9 mouse cellular contexts compared by ENCODE assay signal in genomic region chr8:72160007-72160406, GRCm38 (mm10). TPM values are rescaled to one million over a fixed set of nuclear protein-coding genes. Genes with fewer than 3 reads are reported as not detected.
DNase-seq lines count a peak whose midpoint lies in the region; ATAC-seq lines count a peak whose summit lies in the region.
"Had no signal": no experiment of that assay in that cellular context is flagged by ENCODE, and none has a peak within 500 bp of the region (broad histone marks: within the 10 kb centered on the region; RNA-seq: fewer than 3 reads in every experiment).

No protein-coding gene starts in this region.

- peak overlapping the region; percentile 55 for H3K9ac ChIP-seq in liver, embryonic 15.5 days

- 78% methylated on average over 3 of the region's 3 CpGs for WGBS in forebrain, embryonic 10.5 days
- 28% methylated on average over 3 of the region's 3 CpGs for WGBS in liver, embryonic 15.5 days (ENCODE audit: insufficient replicate concordance)

- DNase-seq in embryo, embryonic 10.5 days (ENCODE audit: low spot score): peak; percentile 4
- no peak for DNase-seq in embryo, embryonic 11 days
- DNase-seq in 3134 (ENCODE audit: extremely low read depth, insufficient read length, low spot score): peak; percentile 28
- no peak for DNase-seq in forebrain, embryonic 10.5 days (ENCODE audit: extremely low spot score, low spot score)
- no peak for DNase-seq in frontal cortex, postnatal 14 days (ENCODE audit: low spot score in 2 of 2)
- no peak for DNase-seq in spleen, postnatal 36 days (ENCODE audit: low spot score in 2 of 2)
- DNase-seq in urinary bladder, postnatal 36 days (ENCODE audit: low spot score in 2 of 2): no peak

- no peak for ATAC-seq in liver, embryonic 15.5 days (ENCODE audit: insufficient read depth)

- no peaks in the 10 kb centered on the region for H3K27me3 ChIP-seq in forebrain, embryonic 10.5 days (ENCODE audit: poor library complexity, severe bottlenecking)
- no peaks in the 10 kb centered on the region for H3K27me3 ChIP-seq in liver, embryonic 15.5 days
- H3K27me3 ChIP-seq: Patski had no signal

- H3K4me3 ChIP-seq in forebrain, embryonic 10.5 days: peak overlapping the region; percentile 98
- H3K4me3 ChIP-seq in liver, embryonic 15.5 days (replicated peaks): peak overlapping the region; percentile 81

- peaks cover 21% of the 10 kb centered on the region for H3K36me3 ChIP-seq in forebrain, embryonic 10.5 days (replicated peaks)
- peaks cover 18% of the 10 kb centered on the region for H3K36me3 ChIP-seq in liver, embryonic 15.5 days (replicated peaks)

- H3K4me1 ChIP-seq in forebrain, embryonic 10.5 days: peaks cover 24% of the 10 kb centered on the region
- H3K4me1 ChIP-seq in liver, embryonic 15.5 days (replicated peaks): peaks cover 64% of the 10 kb centered on the region

- H3K9me3 ChIP-seq in forebrain, embryonic 10.5 days: no peaks in the 10 kb centered on the region
- no peaks in the 10 kb centered on the region for H3K9me3 ChIP-seq in liver, embryonic 15.5 days (replicated peaks)

- no peak overlapping the region for H3K27ac ChIP-seq in forebrain, embryonic 10.5 days
- peak overlapping the region; percentile 90 for H3K27ac ChIP-seq in liver, embryonic 15.5 days (replicated peaks)

- peak overlapping the region; percentile 92 for H3K4me2 ChIP-seq in liver, embryonic 15.5 days

RNA-seq across cellular contexts. Expression of gene Rab8a, which starts 1.0 kb away (rescaled TPM):
- polyA plus RNA-seq in forebrain, embryonic 10.5 days (2016; fragmentation: Nextera tagmentation; extraction: Ambion mirVana): 138 and 144 TPM in 2 replicates
- 66.4 and 69.7 TPM in 2 replicates for polyA plus RNA-seq in liver, embryonic 15.5 days (2015; fragmentation: Nextera tagmentation; extraction: Ambion mirVana)

RNA-seq across cellular contexts. Expression of gene Tpm4, which starts 25.2 kb away (rescaled TPM):
- 634 and 649 TPM in 2 replicates for polyA plus RNA-seq in forebrain, embryonic 10.5 days (2016; fragmentation: Nextera tagmentation; extraction: Ambion mirVana)
- 80.7 and 82.6 TPM in 2 replicates for polyA plus RNA-seq in liver, embryonic 15.5 days (2015; fragmentation: Nextera tagmentation; extraction: Ambion mirVana)

RNA-seq across cellular contexts. Expression of gene Hsh2d, which starts 29.4 kb away (rescaled TPM):
- polyA plus RNA-seq in forebrain, embryonic 10.5 days (2016; fragmentation: Nextera tagmentation; extraction: Ambion mirVana): 0.07 TPM in 1 of 2 replicates, not detected in the other
- polyA plus RNA-seq in liver, embryonic 15.5 days (2015; fragmentation: Nextera tagmentation; extraction: Ambion mirVana): 0.26 and 0.33 TPM in 2 replicates

RNA-seq across cellular contexts. Expression of gene Cib3, which starts 52.6 kb away (rescaled TPM):
- polyA plus RNA-seq in forebrain, embryonic 10.5 days (2016; fragmentation: Nextera tagmentation; extraction: Ambion mirVana): not detected in 2 replicates
- not detected in 2 replicates for polyA plus RNA-seq in liver, embryonic 15.5 days (2015; fragmentation: Nextera tagmentation; extraction: Ambion mirVana)
- polyA plus RNA-seq: Patski had no signal

RNA-seq across cellular contexts. Expression of gene Olfr374, which starts 53.2 kb away (rescaled TPM):
- polyA plus RNA-seq in forebrain, embryonic 10.5 days (2016; fragmentation: Nextera tagmentation; extraction: Ambion mirVana): not detected in 2 replicates
- 0.03 and 0.05 TPM in 2 replicates for polyA plus RNA-seq in liver, embryonic 15.5 days (2015; fragmentation: Nextera tagmentation; extraction: Ambion mirVana)

Comparison
In these comparisons a context has a peak if more than half of its experiments do, and no peak if none do; other contexts are left out.
1. DNase-seq: peak in embryo, embryonic 10.5 days (single experiment) and 3134 (single experiment); none in embryo, embryonic 11 days (single experiment), forebrain, embryonic 10.5 days (single experiment), frontal cortex, postnatal 14 days (0 of 2), spleen, postnatal 36 days (0 of 2) and urinary bladder, postnatal 36 days (0 of 2).